Mouse (Mus musculus) erythroblast, embryonic 14.5 days (primary cell): ENCODE measurements around the gene Prr27.

Experiments used
- GATA1 ChIP-seq: IDR thresholded peaks from 2 replicates; pipeline ENCODE4 v1.6.1; 2012; ENCODE audit warnings: low read length, inconsistent platforms, mixed read lengths
- TAL1 ChIP-seq: IDR thresholded peaks from 3 replicates; pipeline ENCODE4 v1.6.1; 2012; ENCODE audit warnings: low read length, inconsistent platforms, mixed read lengths

GRCm38 (mm10) chr5:87871423-87871822 is 45.9 kb downstream of the Prr27 start:
- no peak for TF ChIP-seq TAL1
- no peak for TF ChIP-seq GATA1
